Mouse (Mus musculus) small intestine, adult 2 months (tissue): Measurements from ENCODE around the gene A430033K04Rik. TPM values are rescaled to one million over a fixed set of nuclear protein-coding genes. Genes with fewer than 3 reads are reported as not detected.

Experiments
- H3K27ac ChIP-seq: fragments of 200-500 bp; 2 replicates; pipeline ENCODE4 v1.5.1; 2012; ENCODE audit warnings: low read depth, low read length, control low read depth, inconsistent platforms; ENCODE audit not compliant: insufficient read depth
- H3K27me3 ChIP-seq: fragments of 200-500 bp; 2 replicates; pipeline ENCODE4 v1.6.1; 2012; ENCODE audit warnings: mild to moderate bottlenecking, moderate library complexity, low read length, inconsistent platforms; ENCODE audit not compliant: control insufficient read depth, insufficient read depth
- H3K36me3 ChIP-seq: fragments of 200-500 bp; 2 replicates; pipeline ENCODE4 v1.6.1; 2012; ENCODE audit warnings: mild to moderate bottlenecking, low read length, control low read depth, inconsistent platforms; ENCODE audit not compliant: control insufficient read depth, insufficient read depth
- H3K4me1 ChIP-seq: fragments of 200-500 bp; 2 replicates; pipeline ENCODE4 v1.6.1; 2012; ENCODE audit warnings: low read length, inconsistent platforms, mixed read lengths; ENCODE audit not compliant: control insufficient read depth, insufficient read depth, insufficient read length
- H3K4me3 ChIP-seq: fragments of 200-500 bp; 2 replicates; pipeline ENCODE4 v1.5.1; 2012; ENCODE audit warnings: low read depth, mild to moderate bottlenecking, control low read depth, inconsistent platforms, low read length, moderate library complexity
- CTCF ChIP-seq: fragments of 200-500 bp; IDR thresholded peaks from 2 replicates; pipeline ENCODE4 v1.5.1; 2012; ENCODE audit warnings: low read depth, mild to moderate bottlenecking, control low read depth, inconsistent platforms, low read length, moderate library complexity, mixed read lengths; ENCODE audit not compliant: insufficient replicate concordance, insufficient read length; ENCODE audit errors: extremely low read depth
- POLR2A ChIP-seq: fragments of 200-500 bp; IDR thresholded peaks from 2 replicates; pipeline ENCODE4 v1.6.1; 2012; ENCODE audit warnings: low read depth, mild to moderate bottlenecking, control low read depth, inconsistent platforms, low read length, moderate library complexity
- WGBS: fragments of 180-500 bp; shearing (Covaris S2); methylation state at CpG from one replicate; pipeline ENCODE4 v1.1.7; 2018; 5-methylcytosine and 5-hydroxymethylcytosine counted together
- polyA plus RNA-seq: library from polyadenylated mRNA; depleted of rRNA; stranded (reverse); fragments of >200 nt; gene quantifications from 2 replicates; pipeline ENCODE4 v1.2.3, GENCODE M21; 2012

A430033K04Rik gene
- polyA plus RNA-seq, 1 experiment, result 0.62 TPM

DNA sequence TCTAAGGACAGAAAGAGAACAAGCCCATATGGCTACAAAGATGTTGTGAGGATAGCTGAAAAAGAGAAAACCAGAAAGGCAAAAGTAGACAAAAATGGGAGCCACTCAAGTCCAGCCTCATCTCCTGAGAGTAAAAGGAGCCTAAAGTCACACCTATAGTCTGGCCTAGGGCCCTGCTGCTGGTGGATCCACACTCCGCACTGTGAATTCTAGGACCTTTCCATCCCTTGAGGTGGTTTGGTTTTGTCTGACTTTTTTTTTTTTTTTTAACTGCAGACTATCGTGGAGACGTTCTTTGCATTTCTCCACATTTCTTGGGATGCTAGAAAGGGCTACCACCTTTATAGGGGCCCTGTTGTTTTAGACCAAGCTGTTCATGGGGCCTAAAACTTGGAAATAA is 18.4 kb downstream of the A430033K04Rik start:
- H3K4me3 ChIP-seq, result no peak overlapping the region
- 92% methylated on average over 3 of the region's 3 CpGs for WGBS

DNA sequence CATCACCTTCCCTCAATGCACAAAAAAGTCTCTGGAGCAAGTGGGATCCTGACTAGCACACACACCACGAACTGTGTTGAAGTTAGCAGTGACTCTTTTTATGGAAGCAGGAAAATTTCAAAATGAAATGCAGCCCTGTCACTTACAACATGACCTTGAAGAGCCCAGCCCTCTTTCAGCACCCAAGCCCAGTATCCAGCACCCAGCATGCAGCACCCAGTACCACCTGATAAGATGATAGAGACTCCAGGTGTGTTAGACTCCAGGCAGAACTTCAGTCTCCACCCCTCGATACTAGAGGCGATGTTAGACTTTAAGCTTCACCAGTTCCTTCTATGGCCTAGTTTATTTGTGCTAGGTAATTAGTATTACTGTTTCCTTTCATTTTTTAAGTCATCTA is 19.1 kb downstream of the A430033K04Rik start:
- no peak overlapping the region for H3K27ac ChIP-seq
- H3K4me3 ChIP-seq, result no peak overlapping the region
- H3K4me1 ChIP-seq, result no peaks in the 10 kb centered on the region; the same call in 1 of the 2 replicates
- TF ChIP-seq POLR2A, result no peak
- H3K27me3 ChIP-seq, result no peaks in the 10 kb centered on the region
- peaks cover 15% of the 10 kb centered on the region for H3K36me3 ChIP-seq
- WGBS, result 62% methylated on average over 3 of the region's 3 CpGs

More for the DNA sequence above, 18.4 kb downstream of the A430033K04Rik start:
- H3K36me3 ChIP-seq, result peaks cover 14% of the 10 kb centered on the region
- H3K27me3 ChIP-seq, result no peaks in the 10 kb centered on the region
- no peaks in the 10 kb centered on the region; the same call in 1 of the 2 replicates for H3K4me1 ChIP-seq
- TF ChIP-seq POLR2A (no peak), CTCF (no peak)
- H3K27ac ChIP-seq, result no peak overlapping the region

DNA sequence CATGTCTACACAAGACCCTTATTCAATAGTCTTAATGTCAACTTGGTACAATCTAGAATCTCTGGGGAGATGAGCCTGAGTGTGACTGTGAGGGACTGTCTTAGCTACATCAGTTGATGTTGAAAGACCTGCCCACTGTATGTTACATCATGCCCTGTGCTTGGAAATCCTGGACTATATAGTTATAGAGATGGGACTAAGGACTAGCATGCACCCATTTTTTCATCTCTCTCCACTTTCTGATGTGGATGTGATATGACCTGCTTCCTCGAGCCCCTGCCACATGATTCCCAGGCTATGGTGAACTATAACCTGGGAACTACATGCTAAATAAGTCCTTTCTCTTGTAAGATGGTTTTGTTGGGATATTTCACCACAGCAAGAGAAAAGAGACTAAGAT is 30.3 kb downstream of the A430033K04Rik start:
- peaks cover 4% of the 10 kb centered on the region; the same call in 1 of the 2 replicates for H3K36me3 ChIP-seq
- no peaks in the 10 kb centered on the region for H3K4me1 ChIP-seq
- no peak overlapping the region for H3K27ac ChIP-seq
- no peaks in the 10 kb centered on the region for H3K27me3 ChIP-seq
- 90% methylated on average over 1 of the region's 1 CpGs for WGBS
- H3K4me3 ChIP-seq, result no peak overlapping the region
- no peak for TF ChIP-seq POLR2A
- no peak for TF ChIP-seq CTCF

DNA sequence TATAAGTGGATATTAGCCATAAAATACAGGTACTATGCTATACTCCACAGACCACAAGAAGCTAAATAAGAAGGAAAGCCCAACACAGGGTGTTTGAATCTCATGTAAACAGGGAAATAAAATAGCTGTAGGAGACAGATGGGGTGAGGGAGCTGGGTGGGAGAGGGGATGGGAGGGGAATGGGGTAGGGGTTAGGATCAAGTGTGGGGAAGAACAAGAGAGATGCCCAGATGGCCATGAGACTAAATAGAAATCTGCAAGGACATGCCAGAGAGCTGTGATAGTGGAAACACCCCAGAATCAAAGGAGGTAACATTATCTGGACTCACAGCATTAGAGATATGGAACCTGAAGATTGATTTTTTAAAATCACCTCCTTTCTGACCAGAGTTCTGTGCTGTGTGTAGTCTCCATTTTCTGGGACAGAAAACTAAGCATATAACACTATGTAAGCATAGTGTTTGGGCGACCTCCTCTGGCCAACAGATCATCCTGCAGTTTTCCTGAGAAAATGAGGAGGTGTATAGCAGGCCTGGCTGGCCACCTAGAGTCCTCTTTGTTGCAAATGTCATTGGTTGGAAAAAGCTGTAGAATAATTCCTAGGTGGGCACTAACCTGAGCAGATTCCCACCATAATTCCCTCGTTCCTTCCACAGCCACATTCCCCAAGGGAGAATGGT is 34.0 kb downstream of the A430033K04Rik start:
- Histone ChIP-seq H3K27me3 (no peaks in the 10 kb centered on the region), H3K36me3 (no peaks in the 10 kb centered on the region), H3K4me1 (no peaks in the 10 kb centered on the region), H3K4me3 (no peak overlapping the region), H3K27ac (no peak overlapping the region)
- TF ChIP-seq CTCF, result peak; percentile 41; the same call in 1 of the 2 replicates
- no peak for TF ChIP-seq POLR2A
- 17% methylated on average over 2 of the region's 2 CpGs for WGBS

DNA sequence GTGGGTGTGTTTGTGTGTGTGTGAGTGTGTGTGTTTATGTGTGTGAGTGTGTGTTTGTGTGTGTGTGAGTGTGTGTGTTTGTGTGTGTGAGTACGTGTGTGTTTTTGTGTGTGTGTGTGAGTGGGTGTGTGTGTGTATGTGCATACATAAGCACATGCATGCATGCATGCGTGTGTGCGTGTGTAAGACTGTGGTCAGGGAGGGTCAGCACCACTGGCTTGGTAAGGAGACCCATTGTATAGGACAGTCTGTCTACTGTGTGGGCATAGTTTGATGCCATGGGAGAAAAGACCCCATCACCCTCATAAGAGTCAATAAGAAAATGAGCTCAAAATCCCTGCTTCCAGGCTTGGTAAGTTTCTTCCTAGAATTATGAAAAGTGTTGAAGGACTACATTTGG is 34.7 kb downstream of the A430033K04Rik start:
- 88% methylated on average over 3 of the region's 3 CpGs for WGBS
- Histone ChIP-seq H3K36me3 (no peaks in the 10 kb centered on the region), H3K27ac (no peak overlapping the region), H3K27me3 (no peaks in the 10 kb centered on the region), H3K4me3 (no peak overlapping the region), H3K4me1 (no peaks in the 10 kb centered on the region)
- TF ChIP-seq CTCF, result no peak
- TF ChIP-seq POLR2A, result no peak

DNA sequence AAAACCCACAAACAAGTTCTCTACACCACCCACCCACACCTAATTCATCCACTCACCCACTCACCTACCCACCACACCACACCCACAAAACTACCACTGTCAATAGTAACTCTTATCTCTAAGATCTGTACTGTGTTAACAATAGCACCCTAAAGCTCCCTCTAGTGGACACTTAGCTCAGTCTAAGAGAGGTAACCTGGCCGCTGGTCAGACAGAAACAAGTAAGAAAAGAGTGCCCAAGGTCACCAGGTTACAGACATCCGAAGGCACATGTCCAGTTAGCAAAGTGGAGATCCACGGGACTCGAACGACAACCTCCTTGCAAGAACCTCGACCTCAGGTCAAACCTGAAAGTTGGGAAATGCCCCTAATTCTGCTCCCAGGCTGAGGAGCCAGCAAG is 35.2 kb downstream of the A430033K04Rik start:
- no peak for TF ChIP-seq POLR2A
- peak; percentile 64; the same call in 1 of the 2 replicates for TF ChIP-seq CTCF
- 28% methylated on average over 6 of the region's 6 CpGs for WGBS
- Histone ChIP-seq H3K27me3 (no peaks in the 10 kb centered on the region), H3K36me3 (no peaks in the 10 kb centered on the region), H3K4me1 (no peaks in the 10 kb centered on the region), H3K27ac (no peak overlapping the region), H3K4me3 (no peak overlapping the region)

DNA sequence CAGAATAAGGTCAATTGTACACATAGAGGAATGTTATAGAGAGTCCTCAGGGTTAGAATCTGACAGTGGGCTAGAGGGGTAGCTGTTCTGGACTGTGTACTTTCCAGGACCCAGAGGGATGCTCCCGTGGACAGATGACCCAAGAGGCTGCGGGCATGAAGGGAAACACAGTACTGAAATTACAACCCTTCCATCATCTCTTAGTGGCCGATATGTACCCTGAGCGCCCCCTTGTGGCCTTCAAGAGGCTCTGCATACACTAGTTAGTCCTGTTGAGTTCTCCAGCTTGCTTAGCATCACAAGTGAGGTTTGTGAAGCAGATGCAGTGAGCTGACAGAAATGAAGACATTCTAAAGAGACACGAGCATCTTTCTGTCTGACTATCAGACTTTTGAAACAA is 36.3 kb downstream of the A430033K04Rik start:
- Histone ChIP-seq H3K4me1 (no peaks in the 10 kb centered on the region), H3K27me3 (no peaks in the 10 kb centered on the region), H3K27ac (no peak overlapping the region), H3K4me3 (no peak overlapping the region), H3K36me3 (no peaks in the 10 kb centered on the region)
- TF ChIP-seq POLR2A, result no peak
- peak; percentile 74; the same call in 1 of the 2 replicates for TF ChIP-seq CTCF
- WGBS, result 6% methylated on average over 5 of the region's 5 CpGs
